Mouse (Mus musculus): ENCODE data around the gene Pagr1a. TPM values are rescaled to one million over a fixed set of nuclear protein-coding genes. Genes with fewer than 3 reads are reported as not detected.
A peak's percentile ranks its signal among the peaks of the same experiment; 100 is the strongest.

Pagr1a gene
- polyA plus RNA-seq, 1 experiment: not detected

DNA sequence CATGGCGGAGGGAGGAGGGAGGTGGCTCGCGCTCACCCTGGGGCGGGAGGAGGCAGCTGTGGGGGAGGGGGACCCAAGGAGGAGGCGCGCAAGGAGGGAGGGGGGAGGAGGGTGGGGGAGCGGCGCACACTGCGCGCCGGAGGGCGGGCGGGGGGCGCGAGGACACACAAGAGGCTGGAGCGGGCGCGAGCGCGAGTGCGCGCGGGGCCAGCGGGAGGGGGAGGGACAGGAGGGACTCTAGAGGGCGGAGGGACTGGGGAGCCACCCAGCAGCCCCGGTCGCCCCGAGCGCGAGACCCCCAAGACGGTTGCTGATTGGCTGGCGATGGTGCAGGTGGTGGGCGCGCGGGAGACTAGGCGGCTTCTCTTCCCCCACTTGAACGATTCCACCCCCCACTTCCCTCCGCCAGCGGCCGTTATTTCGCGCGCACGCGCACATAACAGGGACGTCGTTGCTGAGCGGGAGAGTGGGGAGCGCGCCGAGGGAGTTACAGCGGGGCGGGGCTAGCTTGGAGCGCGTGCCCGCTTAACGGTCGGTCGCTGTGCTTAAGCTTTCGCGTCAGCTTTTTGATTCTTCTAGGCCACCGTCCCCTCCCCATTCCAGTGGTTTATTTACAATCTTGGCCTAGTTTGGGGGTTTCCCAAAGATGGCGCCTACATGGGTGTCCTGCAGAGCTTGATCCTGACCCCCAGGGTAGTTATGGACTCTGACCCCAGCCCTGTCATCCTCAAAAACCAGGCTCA is 10.0 kb upstream of the Pagr1a start, which contains the start of gene Maz:
Gene Maz, minus strand, starts transcription at position 54 of the 743 bp plus-strand sequence.
- H3K4me1 ChIP-seq (ENCODE audit: control insufficient read depth, insufficient read depth, low read length): peaks cover 38% of the 10 kb centered on the region
- peak within 1 kb of the TSS; percentile 97 for H3K27ac ChIP-seq (ENCODE audit: insufficient read depth, low read depth, low read length)
- H3K4me3 ChIP-seq (ENCODE audit: insufficient read depth, low read depth, low read length): peak within 1 kb of the TSS; percentile 97
- 0 out of 2 replicates have a peak, but pooled peaks have one; percentile 31 for TF ChIP-seq POLR2A (IDR thresholded peaks at IDR 0.05; ENCODE audit: insufficient read depth, low read depth, low read length)
- TF ChIP-seq CTCF (IDR thresholded peaks at IDR 0.05; ENCODE audit: insufficient read depth, low read depth, low read length): no peak
- under 1% methylated on average over 53 of the region's 63 CpGs for WGBS

DNA sequence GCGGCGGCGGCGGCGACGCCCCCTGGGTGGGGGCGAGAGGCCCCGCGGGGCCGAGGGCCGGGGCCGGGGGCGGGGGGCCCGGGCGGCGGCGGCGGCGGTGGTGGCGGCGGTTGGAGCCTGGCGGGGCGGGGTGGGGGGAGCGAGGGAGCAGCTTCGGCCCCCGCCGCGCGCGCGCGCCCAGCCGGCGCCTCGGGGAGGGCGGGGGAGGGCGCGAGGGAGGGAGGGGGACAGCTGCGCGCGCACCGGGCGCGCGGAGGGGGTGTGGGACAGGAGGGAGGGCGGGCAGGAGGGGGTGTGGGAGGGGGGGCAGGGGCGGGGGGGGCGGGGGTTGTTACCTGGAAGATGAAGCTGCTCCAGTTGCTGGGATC is 9.4 kb upstream of the Pagr1a start:
- Histone ChIP-seq H3K4me3 (ENCODE audit: insufficient read depth, low read depth, low read length) (peak overlapping the region; percentile 97), H3K27ac (ENCODE audit: insufficient read depth, low read depth, low read length) (no peak overlapping the region), H3K4me1 (ENCODE audit: control insufficient read depth, insufficient read depth, low read length) (peaks cover 40% of the 10 kb centered on the region)
- WGBS: 10% methylated on average over 28 of the region's 48 CpGs
- TF ChIP-seq CTCF (IDR thresholded peaks at IDR 0.05; ENCODE audit: insufficient read depth, low read depth, low read length): no peak
- no peak for TF ChIP-seq POLR2A (IDR thresholded peaks at IDR 0.05; ENCODE audit: insufficient read depth, low read depth, low read length)

DNA sequence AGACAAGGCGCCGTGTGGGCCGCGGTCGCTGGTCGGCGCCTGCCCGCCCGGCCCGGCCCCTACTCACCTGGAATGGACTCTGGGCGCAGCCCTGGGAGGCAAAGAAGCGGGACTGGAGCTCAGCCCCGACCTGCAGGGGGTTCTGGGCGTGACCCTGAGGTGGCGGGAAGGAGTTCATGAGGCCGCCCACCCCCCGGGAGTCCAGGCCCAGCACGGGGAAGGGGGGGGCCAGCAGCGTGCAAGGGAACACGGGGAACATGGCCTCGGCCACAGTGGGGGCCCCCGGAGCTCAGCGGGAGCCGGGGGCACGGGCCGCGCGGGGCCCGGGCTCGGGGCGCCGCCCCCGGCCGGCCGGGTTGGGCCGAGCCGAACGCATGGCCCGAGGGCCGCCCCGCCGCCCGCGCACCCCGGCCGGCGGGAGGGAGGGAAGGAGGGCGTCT is 9.0 kb upstream of the Pagr1a start:
- TF ChIP-seq CTCF (IDR thresholded peaks at IDR 0.05; ENCODE audit: insufficient read depth, low read depth, low read length) (no peak), POLR2A (IDR thresholded peaks at IDR 0.05; ENCODE audit: insufficient read depth, low read depth, low read length) (no peak)
- under 1% methylated on average over 35 of the region's 48 CpGs for WGBS

DNA sequence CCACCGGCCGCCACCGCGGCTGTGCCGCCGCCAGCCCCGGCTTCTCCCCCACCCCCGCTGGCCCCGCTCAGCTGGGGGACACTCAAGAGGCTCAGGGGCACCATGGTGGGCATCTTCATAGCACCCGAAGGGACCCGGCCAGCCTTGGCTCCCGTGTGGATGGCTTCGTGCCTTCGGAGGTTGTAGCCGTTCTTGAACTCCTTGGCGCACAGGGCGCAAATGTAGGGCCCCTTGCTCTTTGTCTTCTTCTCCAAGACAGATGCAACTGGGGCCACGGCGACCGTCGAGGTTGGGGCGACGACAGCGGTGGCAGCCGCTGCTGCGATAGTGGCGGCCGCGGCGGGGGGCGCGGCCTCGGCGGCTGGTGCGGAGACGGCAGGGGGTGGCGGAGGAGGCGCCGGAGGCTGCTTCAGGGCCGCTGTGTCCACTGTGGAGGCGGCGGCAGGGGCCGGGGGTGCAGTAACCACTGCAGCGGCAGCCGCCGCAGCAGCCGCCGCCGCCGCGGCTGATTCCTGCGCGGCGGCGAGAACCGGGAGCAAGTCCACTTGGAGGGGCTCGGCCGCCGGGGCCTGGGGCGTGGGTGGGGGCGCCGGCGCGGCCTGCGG is 8.5 kb upstream of the Pagr1a start:
- peak overlapping the region; percentile 97 for H3K4me3 ChIP-seq (ENCODE audit: insufficient read depth, low read depth, low read length)
- H3K27ac ChIP-seq (ENCODE audit: insufficient read depth, low read depth, low read length): peak overlapping the region; percentile 97
- under 1% methylated on average over 62 of the region's 65 CpGs for WGBS
- TF ChIP-seq CTCF (IDR thresholded peaks at IDR 0.05; ENCODE audit: insufficient read depth, low read depth, low read length) (no peak; the same call in 1 of the 2 replicates), POLR2A (IDR thresholded peaks at IDR 0.05; ENCODE audit: insufficient read depth, low read depth, low read length) (no peak)
- peaks cover 45% of the 10 kb centered on the region for H3K4me1 ChIP-seq (ENCODE audit: control insufficient read depth, insufficient read depth, low read length)

More for the DNA sequence above, 9.0 kb upstream of the Pagr1a start:
- Histone ChIP-seq H3K4me1 (ENCODE audit: control insufficient read depth, insufficient read depth, low read length) (peaks cover 44% of the 10 kb centered on the region), H3K27ac (ENCODE audit: insufficient read depth, low read depth, low read length) (peak overlapping the region; percentile 97), H3K4me3 (ENCODE audit: insufficient read depth, low read depth, low read length) (peak overlapping the region; percentile 97)

DNA sequence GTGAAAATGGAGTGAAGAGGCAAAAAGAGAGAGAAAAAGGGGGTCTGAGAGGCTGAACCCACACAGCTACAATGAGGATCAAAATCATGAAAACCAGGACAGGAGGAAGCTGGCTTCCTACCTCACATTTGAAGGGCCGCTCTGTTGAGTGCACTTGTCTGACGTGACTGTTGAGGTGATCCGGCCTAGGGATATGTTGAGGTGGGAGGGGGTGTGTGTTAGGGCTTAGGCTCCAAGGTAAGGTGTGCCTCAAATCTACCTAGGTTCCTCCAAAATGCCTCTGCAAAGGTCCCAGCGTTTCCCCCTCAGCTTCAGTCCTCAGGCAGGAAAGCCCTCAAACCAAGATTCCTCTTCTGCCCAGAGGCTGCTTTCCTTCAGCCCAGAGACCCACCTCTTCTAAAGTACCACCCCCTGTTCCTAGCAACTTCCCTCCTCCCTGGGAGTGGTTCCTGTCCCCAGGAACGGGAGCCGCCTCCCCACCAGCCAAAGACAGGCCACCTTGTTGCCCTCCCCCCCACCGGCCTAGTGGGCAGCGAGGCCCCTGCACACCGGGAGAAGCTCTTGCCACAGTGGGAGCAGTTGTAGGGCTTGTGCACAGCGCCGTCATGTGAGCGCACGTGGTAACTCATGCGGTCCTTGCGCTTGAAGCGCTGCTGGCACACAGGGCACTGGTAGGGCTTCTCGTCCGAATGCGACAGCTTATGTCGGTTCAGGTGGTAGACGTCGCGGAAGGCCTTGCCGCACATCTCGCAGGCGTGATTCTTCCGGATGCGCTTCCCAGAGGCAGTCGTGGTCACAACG is 7.8 kb upstream of the Pagr1a start:
- Histone ChIP-seq H3K27ac (ENCODE audit: insufficient read depth, low read depth, low read length) (peak overlapping the region; percentile 79), H3K4me3 (ENCODE audit: insufficient read depth, low read depth, low read length) (peak overlapping the region; percentile 97), H3K4me1 (ENCODE audit: control insufficient read depth, insufficient read depth, low read length) (peaks cover 48% of the 10 kb centered on the region)
- peak; percentile 32 for TF ChIP-seq CTCF (IDR thresholded peaks at IDR 0.05; ENCODE audit: insufficient read depth, low read depth, low read length)
- TF ChIP-seq POLR2A (IDR thresholded peaks at IDR 0.05; ENCODE audit: insufficient read depth, low read depth, low read length): no peak
- 2% methylated on average over 30 of the region's 30 CpGs for WGBS

DNA sequence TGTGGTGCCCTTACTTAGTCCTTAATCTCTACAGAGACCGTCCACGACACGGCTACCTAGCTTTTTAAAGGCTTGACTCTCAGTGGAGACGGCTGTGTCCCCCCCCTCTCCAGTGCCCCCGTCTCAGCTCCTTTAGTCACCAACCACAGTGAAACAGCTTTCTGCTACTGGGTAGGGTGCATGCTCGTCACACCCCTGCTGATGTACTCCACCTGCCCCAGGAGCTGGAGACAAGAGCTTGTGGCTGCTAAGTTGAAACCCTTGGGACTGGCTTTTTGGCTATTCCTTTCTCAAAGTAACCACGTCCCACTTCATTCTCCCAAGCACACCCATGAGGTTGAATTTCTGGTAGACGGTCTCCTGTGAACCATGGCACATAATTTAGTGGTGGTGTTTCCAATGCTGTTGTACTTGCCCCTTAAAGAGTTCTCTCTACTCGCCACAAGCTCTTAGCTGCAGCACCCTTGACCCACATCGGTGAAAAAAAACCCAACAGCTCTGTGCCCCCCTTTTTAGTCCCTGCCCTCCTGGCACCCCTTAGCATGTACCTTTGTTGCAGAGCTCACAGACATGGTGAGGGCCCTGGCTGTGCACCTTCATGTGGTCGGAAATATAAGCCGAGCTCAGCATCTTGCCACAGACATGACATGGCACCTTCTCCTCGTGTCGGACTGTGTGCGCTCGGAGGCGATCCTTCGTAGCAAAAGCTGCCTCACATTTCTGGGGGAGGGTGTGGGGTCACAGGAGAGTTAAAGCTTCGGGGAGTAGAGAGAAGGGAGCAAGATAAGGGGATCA is 6.9 kb upstream of the Pagr1a start:
- Histone ChIP-seq H3K4me1 (ENCODE audit: control insufficient read depth, insufficient read depth, low read length) (peaks cover 57% of the 10 kb centered on the region), H3K27ac (ENCODE audit: insufficient read depth, low read depth, low read length) (0 out of 2 replicates have a peak overlapping the region, but pooled peaks have one; percentile 79), H3K4me3 (ENCODE audit: insufficient read depth, low read depth, low read length) (peak overlapping the region; percentile 97)
- WGBS: 12% methylated on average over 19 of the region's 19 CpGs
- TF ChIP-seq CTCF (IDR thresholded peaks at IDR 0.05; ENCODE audit: insufficient read depth, low read depth, low read length) (no peak), POLR2A (IDR thresholded peaks at IDR 0.05; ENCODE audit: insufficient read depth, low read depth, low read length) (no peak)

DNA sequence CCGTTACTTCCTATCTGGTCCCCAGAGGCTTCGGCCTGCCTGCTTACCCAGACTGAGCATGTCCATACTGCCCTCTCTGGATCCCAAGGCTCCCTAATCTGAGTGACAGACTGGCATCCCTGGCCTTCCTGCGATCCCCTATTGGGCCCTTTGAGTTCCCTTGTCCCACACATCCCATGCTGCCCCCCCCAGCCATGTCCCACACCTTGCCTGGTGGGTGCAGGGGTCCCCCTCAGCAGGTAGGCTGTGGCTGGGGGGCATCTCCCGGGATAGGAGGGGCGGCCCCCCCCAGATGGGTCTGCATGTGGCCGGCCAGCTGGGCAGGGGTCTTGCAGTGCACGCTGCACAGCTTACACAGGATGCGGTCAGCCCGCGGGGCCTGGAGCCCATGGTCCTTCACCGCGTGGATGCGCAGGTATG is 6.1 kb upstream of the Pagr1a start:
- Histone ChIP-seq H3K4me3 (ENCODE audit: insufficient read depth, low read depth, low read length) (no peak overlapping the region), H3K27ac (ENCODE audit: insufficient read depth, low read depth, low read length) (no peak overlapping the region), H3K4me1 (ENCODE audit: control insufficient read depth, insufficient read depth, low read length) (peaks cover 64% of the 10 kb centered on the region)
- no peak for TF ChIP-seq CTCF (IDR thresholded peaks at IDR 0.05; ENCODE audit: insufficient read depth, low read depth, low read length)
- TF ChIP-seq POLR2A (IDR thresholded peaks at IDR 0.05; ENCODE audit: insufficient read depth, low read depth, low read length): no peak
- 73% methylated on average over 13 of the region's 13 CpGs for WGBS
